Mouse (Mus musculus): ENCODE measurements around the gene Rab3il1. TPM values are rescaled to one million over a fixed set of nuclear protein-coding genes. Genes with fewer than 3 reads are reported as not detected.

The Rab3il1 gene
- polyA plus RNA-seq (2015; fragmentation: Nextera tagmentation; extraction: Ambion mirVana): 21.0 and 21.4 TPM in 2 replicates

DNA sequence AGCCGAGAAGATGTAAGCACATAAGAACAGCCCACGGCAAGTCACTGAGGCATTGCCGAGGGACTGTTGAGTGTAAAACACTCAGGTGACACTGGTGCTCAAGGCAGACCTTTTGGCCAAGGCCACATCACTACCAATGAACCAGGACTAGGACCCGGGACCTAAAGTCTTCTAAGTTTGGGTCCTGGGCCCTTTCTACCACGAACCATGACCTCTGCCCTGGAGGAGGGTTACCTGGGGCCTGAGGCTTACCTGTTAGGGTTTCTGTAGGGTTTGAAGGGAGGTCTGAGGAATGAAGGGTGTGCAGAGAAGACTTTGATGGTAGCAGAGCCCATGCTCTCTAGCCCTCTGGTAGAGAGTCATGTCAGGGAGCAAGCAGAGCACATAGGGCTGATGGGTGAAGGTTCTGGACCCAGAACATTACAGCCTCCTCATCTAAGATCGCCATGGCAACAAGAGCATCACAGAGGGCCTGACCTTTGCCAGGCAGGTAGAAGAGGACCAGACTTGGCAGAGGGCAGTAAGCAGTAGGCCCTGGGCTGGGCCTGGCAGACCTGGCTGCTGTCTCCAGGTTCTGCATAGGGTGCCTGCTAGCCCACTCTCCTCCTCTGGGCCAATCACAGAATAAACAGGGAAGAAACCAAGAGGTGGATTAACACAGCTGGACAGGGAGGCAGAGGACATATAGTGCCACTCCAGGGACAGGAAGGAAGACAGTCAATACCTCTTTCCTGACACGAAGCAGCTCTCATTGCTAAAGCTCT lies at the start of gene Rab3il1, which contains the start of gene Best1:
Gene Rab3il1 (plus strand): TSS at position 464 of the 764 bp plus-strand sequence.
Gene Best1 (minus strand): TSS at position 428 of the 764 bp plus-strand sequence.
- Histone ChIP-seq H3K36me3 (no peaks in the 10 kb centered on the region), H3K27ac (no peak within 1 kb of the TSS), H3K4me2 (replicated peaks) (no peak within 1 kb of the TSS), H3K9me3 (no peaks in the 10 kb centered on the region), H3K4me1 (replicated peaks) (no peaks in the 10 kb centered on the region), H3K4me3 (replicated peaks) (no peak within 1 kb of the TSS), H3K27me3 (no peaks in the 10 kb centered on the region), H3K9ac (replicated peaks) (no peak within 1 kb of the TSS)
- 71% methylated on average over 7 of the region's 7 CpGs for WGBS
- no peak for ATAC-seq

DNA sequence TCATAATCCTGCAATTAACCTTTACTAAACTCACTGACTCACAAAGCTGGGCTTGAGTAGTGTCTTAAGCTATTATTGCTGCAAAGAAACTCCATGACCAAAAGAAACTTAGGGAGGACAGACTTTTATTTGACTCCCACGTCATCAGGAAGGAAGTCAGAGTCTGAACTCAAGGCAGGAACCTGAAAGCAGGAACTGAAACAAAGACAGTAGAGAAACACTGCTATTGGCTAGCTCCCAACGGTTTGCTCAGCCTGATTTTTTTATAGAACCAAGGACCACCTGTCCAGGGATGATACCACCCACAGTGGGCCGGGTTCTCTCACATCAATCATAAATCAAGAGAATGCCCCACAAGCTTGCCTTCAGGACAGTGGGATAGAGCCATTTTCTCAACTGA lies 49.1 kb upstream of the Rab3il1 start:
- ATAC-seq: no peak
- H3K4me3 ChIP-seq (replicated peaks): no peak overlapping the region
- no peak overlapping the region for H3K4me2 ChIP-seq (replicated peaks)
- H3K36me3 ChIP-seq: no peaks in the 10 kb centered on the region
- H3K27me3 ChIP-seq: no peaks in the 10 kb centered on the region
- no peak overlapping the region for H3K27ac ChIP-seq
- no peak overlapping the region for H3K9ac ChIP-seq (replicated peaks)
- H3K4me1 ChIP-seq (replicated peaks): peaks cover 11% of the 10 kb centered on the region
- 79% methylated on average over 3 of the region's 3 CpGs for WGBS
- no peaks in the 10 kb centered on the region for H3K9me3 ChIP-seq

- no peak overlapping the region for H3K27ac ChIP-seq
- H3K4me2 ChIP-seq (replicated peaks): no peak overlapping the region
- no peak for ATAC-seq
- 95% methylated on average over 3 of the region's 3 CpGs for WGBS
- no peaks in the 10 kb centered on the region for H3K9me3 ChIP-seq
- peaks cover 11% of the 10 kb centered on the region for H3K4me1 ChIP-seq (replicated peaks)
- H3K36me3 ChIP-seq: no peaks in the 10 kb centered on the region
- no peak overlapping the region for H3K9ac ChIP-seq (replicated peaks)
- H3K27me3 ChIP-seq: no peaks in the 10 kb centered on the region
- no peak overlapping the region for H3K4me3 ChIP-seq (replicated peaks)
Observed at GRCm38 (mm10) chr19:9952912-9953311, 48.6 kb upstream of the Rab3il1 start.

DNA sequence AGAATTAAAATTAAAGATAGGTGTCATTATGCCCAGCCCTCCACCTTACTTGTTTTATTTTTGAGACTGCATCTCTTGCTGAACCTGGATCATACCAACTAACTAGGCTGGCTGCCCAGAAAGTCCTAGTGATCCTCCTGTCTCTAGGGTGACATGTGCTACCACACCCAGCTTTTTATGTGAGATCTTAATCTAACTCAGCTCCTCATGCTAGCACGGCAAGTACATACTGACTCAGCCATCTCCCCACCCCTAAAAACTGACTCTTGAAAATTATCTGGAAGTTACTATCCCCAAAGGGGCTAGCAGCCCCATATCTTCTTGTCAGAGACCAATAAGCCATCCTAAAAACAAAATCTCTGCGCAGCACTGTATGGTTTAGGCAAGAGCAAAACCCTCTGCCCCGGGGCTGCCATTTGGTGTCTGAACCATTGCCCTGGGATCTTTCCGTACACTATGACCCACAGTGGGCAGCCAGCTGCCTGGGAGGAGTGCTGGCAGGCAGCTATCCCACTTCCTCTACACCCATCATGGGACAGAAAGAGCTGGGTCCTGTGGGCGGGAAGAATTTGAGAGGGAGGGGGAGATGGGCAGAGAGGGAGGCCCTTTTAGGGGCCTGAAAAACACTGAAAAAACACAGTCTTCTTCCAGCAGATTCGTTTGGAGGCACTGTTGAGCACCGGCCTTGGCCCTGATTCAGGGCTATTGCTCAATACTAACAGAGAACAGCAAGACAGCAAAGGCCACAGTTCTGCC lies 47.2 kb upstream of the Rab3il1 start:
- ATAC-seq: 0 out of 2 replicates have a peak, but pooled peaks have one; percentile 20
- no peaks in the 10 kb centered on the region for H3K36me3 ChIP-seq
- H3K9me3 ChIP-seq: no peaks in the 10 kb centered on the region
- H3K4me1 ChIP-seq (replicated peaks): peaks cover 11% of the 10 kb centered on the region
- no peak overlapping the region for H3K4me2 ChIP-seq (replicated peaks)
- peak overlapping the region; percentile 7; the same call in 1 of the 2 replicates for H3K27ac ChIP-seq
- H3K4me3 ChIP-seq (replicated peaks): no peak overlapping the region
- 52% methylated on average over 7 of the region's 7 CpGs for WGBS
- H3K27me3 ChIP-seq: no peaks in the 10 kb centered on the region
- no peak overlapping the region for H3K9ac ChIP-seq (replicated peaks)

DNA sequence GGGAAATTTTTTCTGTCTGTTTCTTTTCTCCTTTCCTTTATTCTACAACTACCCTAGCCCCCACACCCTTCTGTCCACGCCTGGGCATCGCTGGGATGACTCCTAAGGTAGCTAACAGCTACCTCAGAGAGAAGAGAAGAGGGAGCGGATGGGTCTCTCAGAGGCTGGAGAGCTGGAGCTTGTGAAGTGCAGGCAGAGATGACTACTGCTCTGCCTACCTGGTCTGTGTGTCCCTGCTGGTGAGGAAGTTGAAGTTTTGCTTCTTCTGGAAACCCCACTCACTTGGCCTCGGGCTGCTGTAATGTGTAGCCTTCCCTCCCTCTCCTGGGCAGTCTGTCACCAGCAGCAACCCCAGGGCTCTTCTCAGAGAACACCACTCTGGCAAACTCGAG lies 46.7 kb upstream of the Rab3il1 start:
- H3K27me3 ChIP-seq: no peaks in the 10 kb centered on the region
- H3K36me3 ChIP-seq: no peaks in the 10 kb centered on the region
- H3K4me2 ChIP-seq (replicated peaks): no peak overlapping the region
- peak; percentile 9; the same call in 1 of the 2 replicates for ATAC-seq
- no peaks in the 10 kb centered on the region for H3K9me3 ChIP-seq
- 53% methylated on average over 5 of the region's 5 CpGs for WGBS
- H3K9ac ChIP-seq (replicated peaks): no peak overlapping the region
- H3K27ac ChIP-seq: peak overlapping the region; percentile 7; the same call in 1 of the 2 replicates
- peaks cover 11% of the 10 kb centered on the region for H3K4me1 ChIP-seq (replicated peaks)
- H3K4me3 ChIP-seq (replicated peaks): no peak overlapping the region

DNA sequence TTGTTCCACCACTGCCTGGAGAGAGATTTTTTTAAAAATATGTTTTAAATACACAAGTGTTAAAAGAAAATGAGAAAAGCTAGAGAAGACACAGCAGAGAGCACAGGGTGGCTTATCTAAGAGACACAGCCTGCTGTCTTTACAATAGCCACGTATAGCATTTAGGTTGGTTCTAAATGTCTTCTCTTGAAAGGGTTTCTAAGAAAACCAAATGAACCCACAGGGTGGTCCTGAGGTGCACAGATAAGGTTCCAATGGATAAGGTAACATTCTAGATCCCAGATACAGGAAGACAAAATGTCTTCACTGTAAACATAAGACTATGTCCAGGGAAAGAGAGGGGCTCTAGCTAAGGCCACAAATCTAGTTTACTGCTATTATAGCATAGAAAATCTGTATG lies 46.0 kb upstream of the Rab3il1 start:
- H3K4me2 ChIP-seq (replicated peaks): no peak overlapping the region
- H3K27me3 ChIP-seq: no peaks in the 10 kb centered on the region
- H3K9ac ChIP-seq (replicated peaks): no peak overlapping the region
- no peaks in the 10 kb centered on the region for H3K36me3 ChIP-seq
- no peak overlapping the region for H3K4me3 ChIP-seq (replicated peaks)
- peaks cover 11% of the 10 kb centered on the region for H3K4me1 ChIP-seq (replicated peaks)
- H3K27ac ChIP-seq: no peak overlapping the region
- 78% methylated on average over 1 of the region's 1 CpGs for WGBS
- no peaks in the 10 kb centered on the region for H3K9me3 ChIP-seq
- ATAC-seq: no peak

DNA sequence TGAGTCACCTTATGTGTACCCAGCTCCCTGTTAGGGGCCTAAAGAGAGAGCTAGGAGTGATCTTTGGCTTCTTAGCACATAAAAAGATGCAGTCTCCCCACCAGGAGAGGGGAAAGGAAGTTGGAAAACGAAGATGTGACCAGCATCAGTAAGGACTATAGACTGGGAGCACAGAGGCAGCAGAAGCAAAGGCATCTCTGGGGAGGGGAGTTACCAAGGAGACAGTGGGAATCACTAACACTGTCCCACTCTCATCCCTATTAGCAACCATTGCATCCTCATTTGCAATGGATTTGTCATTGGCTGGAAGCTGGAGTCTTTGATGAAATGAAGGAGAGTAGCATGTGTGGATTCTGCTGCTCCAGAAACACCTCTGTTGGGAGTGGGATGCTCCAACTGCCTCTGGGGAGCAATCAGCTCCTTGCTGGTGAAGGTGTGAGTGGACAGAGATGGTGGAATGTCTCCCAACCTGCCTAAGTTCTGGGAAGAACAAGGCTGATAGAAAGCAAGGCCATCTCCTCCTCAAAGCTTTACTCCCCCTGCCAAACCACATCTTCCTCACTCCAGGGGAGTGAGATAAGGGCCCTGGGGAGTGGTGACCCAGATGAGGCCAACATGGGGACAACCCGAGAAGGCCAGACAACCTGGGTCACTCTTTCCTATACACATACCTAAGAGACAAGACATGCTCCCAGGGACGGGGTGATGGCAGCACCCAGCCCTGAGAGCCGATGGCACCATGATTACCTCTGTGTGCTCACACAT lies 44.7 kb upstream of the Rab3il1 start:
- peak; percentile 77 for ATAC-seq
- Histone ChIP-seq H3K4me2 (replicated peaks) (no peak overlapping the region), H3K36me3 (no peaks in the 10 kb centered on the region), H3K27me3 (no peaks in the 10 kb centered on the region), H3K27ac (no peak overlapping the region), H3K9ac (replicated peaks) (no peak overlapping the region), H3K9me3 (no peaks in the 10 kb centered on the region), H3K4me3 (replicated peaks) (no peak overlapping the region), H3K4me1 (replicated peaks) (peaks cover 11% of the 10 kb centered on the region)
- 79% methylated on average over 4 of the region's 4 CpGs for WGBS

GRCm38 (mm10) chr19:9957965-9958364 lies 43.5 kb upstream of the Rab3il1 start:
- Histone ChIP-seq H3K9ac (replicated peaks) (no peak overlapping the region), H3K4me1 (replicated peaks) (peaks cover 11% of the 10 kb centered on the region), H3K4me2 (replicated peaks) (no peak overlapping the region), H3K27ac (no peak overlapping the region), H3K36me3 (no peaks in the 10 kb centered on the region), H3K27me3 (no peaks in the 10 kb centered on the region), H3K4me3 (replicated peaks) (no peak overlapping the region), H3K9me3 (no peaks in the 10 kb centered on the region)
- no peak for ATAC-seq
- WGBS: 87% methylated on average over 5 of the region's 5 CpGs

GRCm38 (mm10) chr19:9960769-9961168 lies 40.7 kb upstream of the Rab3il1 start:
- Histone ChIP-seq H3K4me3 (replicated peaks) (no peak overlapping the region), H3K36me3 (no peaks in the 10 kb centered on the region), H3K4me1 (replicated peaks) (peaks cover 8% of the 10 kb centered on the region), H3K27me3 (no peaks in the 10 kb centered on the region), H3K9me3 (no peaks in the 10 kb centered on the region), H3K27ac (no peak overlapping the region), H3K4me2 (replicated peaks) (no peak overlapping the region), H3K9ac (replicated peaks) (no peak overlapping the region)
- no peak for ATAC-seq
- 88% methylated on average over 5 of the region's 5 CpGs for WGBS

- H3K9ac ChIP-seq (replicated peaks): no peak overlapping the region
- H3K27ac ChIP-seq: no peak overlapping the region
- WGBS: 30% methylated on average over 7 of the region's 7 CpGs
- no peak overlapping the region for H3K4me3 ChIP-seq (replicated peaks)
- no peak overlapping the region for H3K4me2 ChIP-seq (replicated peaks)
- no peaks in the 10 kb centered on the region for H3K9me3 ChIP-seq
- no peaks in the 10 kb centered on the region for H3K4me1 ChIP-seq (replicated peaks)
- no peak for ATAC-seq
- H3K27me3 ChIP-seq: no peaks in the 10 kb centered on the region
- no peaks in the 10 kb centered on the region for H3K36me3 ChIP-seq
Observed at GRCm38 (mm10) chr19:9964205-9964916, 37.1 kb upstream of the Rab3il1 start.

DNA sequence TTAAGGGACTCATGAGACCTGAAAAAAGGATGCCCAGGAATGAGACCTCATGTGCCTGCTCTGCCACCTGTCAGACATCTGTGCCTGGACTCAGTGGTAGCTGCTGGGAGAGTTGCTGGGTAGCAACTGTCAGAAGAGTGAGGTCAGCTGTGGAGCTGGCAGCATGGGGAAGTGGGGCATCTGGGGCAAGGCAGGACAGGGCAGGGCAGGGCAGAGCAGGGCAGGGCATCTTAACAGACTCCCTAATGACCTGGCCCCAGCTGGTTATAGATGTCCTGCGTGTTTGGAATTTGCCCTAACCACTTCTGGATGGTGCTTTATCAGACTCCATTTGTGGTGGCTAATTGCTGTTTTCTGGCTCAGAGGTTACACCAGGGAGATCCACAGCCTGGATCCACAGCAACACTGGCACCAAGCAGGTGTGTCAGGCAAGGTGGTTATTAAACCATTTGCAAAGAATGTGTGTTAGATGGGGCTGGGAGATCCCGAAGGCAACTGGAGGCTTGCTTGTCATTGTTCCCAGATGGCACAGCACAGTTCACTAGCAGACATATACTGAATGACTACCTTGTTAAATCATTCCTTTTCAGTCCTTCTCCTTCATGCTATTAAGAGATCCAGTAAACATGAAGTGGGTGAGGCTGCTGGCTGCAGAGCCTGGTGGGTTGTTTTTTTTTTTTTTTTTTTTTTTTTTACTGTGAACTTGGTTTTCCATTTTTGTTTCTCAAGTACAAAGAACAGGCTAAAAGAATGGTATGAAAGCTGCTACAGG lies 35.2 kb upstream of the Rab3il1 start:
- no peaks in the 10 kb centered on the region for H3K27me3 ChIP-seq

More for the DNA sequence above, 35.2 kb upstream of the Rab3il1 start:
- H3K9me3 ChIP-seq: no peaks in the 10 kb centered on the region
- H3K36me3 ChIP-seq: no peaks in the 10 kb centered on the region
- H3K9ac ChIP-seq (replicated peaks): no peak overlapping the region
- H3K4me1 ChIP-seq (replicated peaks): no peaks in the 10 kb centered on the region
- H3K4me3 ChIP-seq (replicated peaks): no peak overlapping the region
- no peak overlapping the region for H3K27ac ChIP-seq
- ATAC-seq: no peak
- no peak overlapping the region for H3K4me2 ChIP-seq (replicated peaks)
- WGBS: 79% methylated on average over 2 of the region's 2 CpGs
